Mouse (Mus musculus): ENCODE results near the gene Fap. TPM values are rescaled to one million over a fixed set of nuclear protein-coding genes. Genes with fewer than 3 reads are reported as not detected.
A peak's percentile ranks its signal among the peaks of the same experiment; 100 is the strongest.

Fap gene
- polyA plus RNA-seq, 1 experiment from 2014 or later, result 3.1 TPM

- 94% methylated on average over 3 of the region's 3 CpGs for WGBS
- H3K4me3 ChIP-seq, result no peak overlapping the region
- no peak for ATAC-seq (ENCODE audit: low FRiP score)
Measured at GRCm38 (mm10) chr2:62484906-62485305, 89.0 kb downstream of the Fap start.

GRCm38 (mm10) chr2:62483550-62483949 is 90.3 kb downstream of the Fap start, which contains the start of gene Gcg:
Gene Gcg (minus strand): TSS chr2:62483650.
- Histone ChIP-seq H3K4me2 (replicated peaks) (no peak within 1 kb of the TSS), H3K36me3 (no peaks in the 10 kb centered on the region), H3K9me3 (replicated peaks) (no peaks in the 10 kb centered on the region), H3K9ac (no peak within 1 kb of the TSS), H3K27ac (no peak within 1 kb of the TSS), H3K27me3 (no peaks in the 10 kb centered on the region), H3K4me3 (no peak within 1 kb of the TSS), H3K4me1 (peaks cover 2% of the 10 kb centered on the region; the same call in 1 of the 2 replicates)
- no peak for ATAC-seq (ENCODE audit: low FRiP score)
- 81% methylated on average over 9 of the region's 9 CpGs for WGBS

More at GRCm38 (mm10) chr2:62484906-62485305, 89.0 kb downstream of the Fap start:
- no peaks in the 10 kb centered on the region for H3K36me3 ChIP-seq
- no peak overlapping the region for H3K9ac ChIP-seq
- H3K27ac ChIP-seq, result no peak overlapping the region
- peaks cover 2% of the 10 kb centered on the region; the same call in 1 of the 2 replicates for H3K4me1 ChIP-seq
- H3K9me3 ChIP-seq (replicated peaks), result no peaks in the 10 kb centered on the region
- no peak overlapping the region for H3K4me2 ChIP-seq (replicated peaks)
- no peaks in the 10 kb centered on the region for H3K27me3 ChIP-seq

GRCm38 (mm10) chr2:62480285-62481198 is 93.3 kb downstream of the Fap start:
- 0 out of 2 replicates have a peak overlapping the region, but pooled peaks have one; percentile 17 for H3K27ac ChIP-seq
- peak; percentile 83 for ATAC-seq (ENCODE audit: low FRiP score)

GRCm38 (mm10) chr2:62469551-62469950 is 104.3 kb downstream of the Fap start:
- no peak overlapping the region for H3K4me2 ChIP-seq (replicated peaks)
- WGBS, result 79% methylated on average over 9 of the region's 9 CpGs
- H3K27me3 ChIP-seq, result no peaks in the 10 kb centered on the region
- no peaks in the 10 kb centered on the region for H3K4me1 ChIP-seq
- H3K9me3 ChIP-seq (replicated peaks), result no peaks in the 10 kb centered on the region
- no peak overlapping the region for H3K4me3 ChIP-seq
- H3K36me3 ChIP-seq, result no peaks in the 10 kb centered on the region
- no peak overlapping the region for H3K27ac ChIP-seq
- H3K9ac ChIP-seq, result no peak overlapping the region
- no peak for ATAC-seq (ENCODE audit: low FRiP score)

More at GRCm38 (mm10) chr2:62480285-62481198, 93.3 kb downstream of the Fap start:
- Histone ChIP-seq H3K4me2 (replicated peaks) (no peak overlapping the region), H3K4me3 (no peak overlapping the region), H3K36me3 (no peaks in the 10 kb centered on the region), H3K9ac (no peak overlapping the region), H3K4me1 (peaks cover 2% of the 10 kb centered on the region; the same call in 1 of the 2 replicates), H3K9me3 (replicated peaks) (no peaks in the 10 kb centered on the region), H3K27me3 (no peaks in the 10 kb centered on the region)
- 69% methylated on average over 9 of the region's 9 CpGs for whole genome bisulfite sequencing

- H3K27me3 ChIP-seq, result 0 out of 2 replicates have a peak, but pooled peaks cover 2% of the 10 kb centered on the region
- ATAC-seq (ENCODE audit: low FRiP score), result no peak
- H3K36me3 ChIP-seq, result no peaks in the 10 kb centered on the region
- WGBS, result 87% methylated on average over 2 of the region's 2 CpGs
- H3K27ac ChIP-seq, result no peak overlapping the region
- no peaks in the 10 kb centered on the region for H3K9me3 ChIP-seq (replicated peaks)
- no peaks in the 10 kb centered on the region for H3K4me1 ChIP-seq
- no peak overlapping the region for H3K9ac ChIP-seq
- no peak overlapping the region for H3K4me3 ChIP-seq
- no peak overlapping the region for H3K4me2 ChIP-seq (replicated peaks)
Measured at GRCm38 (mm10) chr2:62463287-62463686, 110.6 kb downstream of the Fap start.

GRCm38 (mm10) chr2:62462174-62462573 is 111.7 kb downstream of the Fap start:
- H3K4me1 ChIP-seq, result no peaks in the 10 kb centered on the region
- no peak for ATAC-seq (ENCODE audit: low FRiP score)
- no peak overlapping the region for H3K4me3 ChIP-seq
- no peak overlapping the region for H3K9ac ChIP-seq
- H3K27ac ChIP-seq, result no peak overlapping the region
- H3K36me3 ChIP-seq, result no peaks in the 10 kb centered on the region
- no peak overlapping the region for H3K4me2 ChIP-seq (replicated peaks)
- 83% methylated on average over 2 of the region's 2 CpGs for WGBS
- 0 out of 2 replicates have a peak, but pooled peaks cover 2% of the 10 kb centered on the region for H3K27me3 ChIP-seq
- H3K9me3 ChIP-seq (replicated peaks), result no peaks in the 10 kb centered on the region

- Histone ChIP-seq H3K4me3 (no peak overlapping the region), H3K9ac (no peak overlapping the region), H3K27ac (no peak overlapping the region), H3K4me1 (no peaks in the 10 kb centered on the region), H3K9me3 (replicated peaks) (no peaks in the 10 kb centered on the region), H3K36me3 (no peaks in the 10 kb centered on the region), H3K27me3 (0 out of 2 replicates have a peak, but pooled peaks cover 2% of the 10 kb centered on the region), H3K4me2 (replicated peaks) (no peak overlapping the region)
- 91% methylated on average over 12 of the region's 12 CpGs for WGBS
- ATAC-seq (ENCODE audit: low FRiP score), result no peak
Measured at GRCm38 (mm10) chr2:62460815-62461450, 112.9 kb downstream of the Fap start.

- H3K27me3 ChIP-seq, result 0 out of 2 replicates have a peak, but pooled peaks cover 2% of the 10 kb centered on the region
- 90% methylated on average over 7 of the region's 7 CpGs for WGBS
- no peaks in the 10 kb centered on the region for H3K9me3 ChIP-seq (replicated peaks)
- no peak overlapping the region for H3K27ac ChIP-seq
- H3K4me3 ChIP-seq, result no peak overlapping the region
- no peaks in the 10 kb centered on the region for H3K36me3 ChIP-seq
- H3K4me1 ChIP-seq, result no peaks in the 10 kb centered on the region
- no peak for ATAC-seq (ENCODE audit: low FRiP score)
- no peak overlapping the region for H3K4me2 ChIP-seq (replicated peaks)
- H3K9ac ChIP-seq, result no peak overlapping the region
Measured at GRCm38 (mm10) chr2:62460231-62460710, 113.6 kb downstream of the Fap start.

GRCm38 (mm10) chr2:62459241-62460174 is 114.4 kb downstream of the Fap start:
- no peak for ATAC-seq (ENCODE audit: low FRiP score)
- Histone ChIP-seq H3K9ac (no peak overlapping the region), H3K9me3 (replicated peaks) (no peaks in the 10 kb centered on the region)

GRCm38 (mm10) chr2:62458070-62458469 is 115.8 kb downstream of the Fap start:
- ATAC-seq (ENCODE audit: low FRiP score), result no peak
- 0 out of 2 replicates have a peak, but pooled peaks cover 2% of the 10 kb centered on the region for H3K27me3 ChIP-seq

More at GRCm38 (mm10) chr2:62459241-62460174, 114.4 kb downstream of the Fap start:
- H3K4me3 ChIP-seq, result no peak overlapping the region
- H3K27ac ChIP-seq, result no peak overlapping the region
- no peaks in the 10 kb centered on the region for H3K36me3 ChIP-seq
- H3K27me3 ChIP-seq, result 0 out of 2 replicates have a peak, but pooled peaks cover 2% of the 10 kb centered on the region
- H3K4me1 ChIP-seq, result no peaks in the 10 kb centered on the region
- H3K4me2 ChIP-seq (replicated peaks), result no peak overlapping the region
- 74% methylated on average over 18 of the region's 18 CpGs for WGBS

GRCm38 (mm10) chr2:62454991-62455390 is 118.9 kb downstream of the Fap start:
- H3K9ac ChIP-seq, result no peak overlapping the region
- H3K27ac ChIP-seq, result no peak overlapping the region
- 90% methylated on average over 11 of the region's 11 CpGs for WGBS
- H3K4me1 ChIP-seq, result no peaks in the 10 kb centered on the region
- H3K4me2 ChIP-seq (replicated peaks), result no peak overlapping the region
- H3K4me3 ChIP-seq, result no peak overlapping the region
- H3K9me3 ChIP-seq (replicated peaks), result no peaks in the 10 kb centered on the region
- ATAC-seq (ENCODE audit: low FRiP score), result no peak
- no peaks in the 10 kb centered on the region for H3K36me3 ChIP-seq
- H3K27me3 ChIP-seq, result 0 out of 2 replicates have a peak, but pooled peaks cover 2% of the 10 kb centered on the region

More at GRCm38 (mm10) chr2:62458070-62458469, 115.8 kb downstream of the Fap start:
- Histone ChIP-seq H3K4me1 (no peaks in the 10 kb centered on the region), H3K27ac (no peak overlapping the region), H3K4me3 (no peak overlapping the region), H3K4me2 (replicated peaks) (no peak overlapping the region), H3K36me3 (no peaks in the 10 kb centered on the region), H3K9ac (no peak overlapping the region), H3K9me3 (replicated peaks) (no peaks in the 10 kb centered on the region)
- WGBS, result 47% methylated on average over 9 of the region's 9 CpGs

All from hindbrain, embryonic 12.5 days (tissue).